ENCODE assay signal across 26 mouse cellular contexts in the genomic region with DNA sequence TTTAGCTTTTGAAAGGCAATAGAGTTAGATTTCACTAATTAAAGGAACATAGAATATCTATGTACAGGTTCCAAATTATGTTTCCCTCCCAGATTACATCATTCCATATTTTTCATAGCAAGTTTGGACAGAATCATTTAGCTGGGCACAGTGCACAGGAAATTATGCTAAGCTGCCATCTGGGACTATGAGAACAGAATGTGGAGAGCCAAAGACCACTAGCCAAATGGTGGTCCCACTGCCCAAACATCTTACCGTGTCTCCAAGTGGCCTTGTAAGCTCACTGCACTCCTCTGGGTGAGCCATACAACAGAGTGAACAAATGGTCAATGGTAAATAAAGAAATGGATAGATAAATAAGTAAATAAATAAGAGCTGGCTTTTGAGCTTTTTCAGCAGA.
DNase-seq lines count a peak whose midpoint lies in the region; ATAC-seq and TF ChIP-seq lines count a peak whose summit lies in the region.
"Had no signal": no experiment of that assay in that cellular context is flagged by ENCODE, and none has a peak within 500 bp of the region (broad histone marks: within the 10 kb centered on the region; RNA-seq: fewer than 3 reads in every experiment).

No protein-coding gene starts in this region.

- ATAC-seq in cerebellum, adult (ENCODE audit: insufficient number of reproducible peaks, low FRiP score, low TSS enrichment), result peak; percentile 31; the same call in 1 of the 2 replicates
- ATAC-seq in hindbrain, postnatal 0 days, result no peak
- no peak for ATAC-seq in hindbrain, embryonic 16.5 days
- ATAC-seq: activated CD4-positive, CD25-positive, alpha-beta regulatory T cell, adult 4 months; intestine, postnatal 0 days; liver, embryonic 12.5 days; liver, postnatal 0 days; lung, postnatal 0 days had no signal

- no peak for DNase-seq in cerebellum, postnatal 4 days (ENCODE audit: low spot score in 2 of 2)
- peak; percentile 12 for DNase-seq in hindbrain, postnatal 0 days (ENCODE audit: low spot score)
- DNase-seq in cerebellum, adult 18-20 months, result peak; percentile 4 to 10
- peak; percentile 72 to 73 for DNase-seq in cerebellum, postnatal 10 days
- no peak for DNase-seq in testis, postnatal 10 days (ENCODE audit: low spot score)
- DNase-seq in gastrocnemius, postnatal 36 days, result no peak
- DNase-seq: adrenal gland, adult 8-10 months; gastrocnemius, postnatal 10 days; kidney, adult 9 months; kidney, postnatal 10 days; liver, postnatal 0 days; lung, postnatal 4 days had no signal

- no peaks in the 10 kb centered on the region for H3K27me3 ChIP-seq in hindbrain, postnatal 0 days (ENCODE audit: insufficient read depth, low read length)
- no peaks in the 10 kb centered on the region for H3K27me3 ChIP-seq in hindbrain, embryonic 16.5 days (replicated peaks; ENCODE audit: control insufficient read depth, insufficient read depth, low read length)
- H3K27me3 ChIP-seq: CH12.LX; embryonic facial prominence, embryonic 13.5 days; heart, embryonic 15.5 days; hindbrain, embryonic 12.5 days; liver, embryonic 12.5 days; megakaryocyte, embryonic 14.5 days; midbrain, embryonic 12.5 days had no signal

- H3K36me3 ChIP-seq in hindbrain, postnatal 0 days (ENCODE audit: insufficient read depth, low read length), result no peaks in the 10 kb centered on the region
- no peaks in the 10 kb centered on the region for H3K36me3 ChIP-seq in hindbrain, embryonic 16.5 days (ENCODE audit: control insufficient read depth, insufficient read depth, low read length)
- H3K36me3 ChIP-seq: embryonic facial prominence, embryonic 13.5 days; heart, embryonic 10.5 days; heart, embryonic 15.5 days; hindbrain, embryonic 12.5 days; liver, embryonic 12.5 days; midbrain, embryonic 12.5 days had no signal

- no peak overlapping the region for H3K4me3 ChIP-seq in hindbrain, postnatal 0 days (ENCODE audit: low read length)
- H3K4me3 ChIP-seq in hindbrain, embryonic 16.5 days (ENCODE audit: low read length), result no peak overlapping the region
- H3K4me3 ChIP-seq: embryonic facial prominence, embryonic 13.5 days; heart, embryonic 10.5 days; heart, embryonic 15.5 days; hindbrain, embryonic 12.5 days; left cerebral cortex, adult 2 months; liver, embryonic 12.5 days; megakaryocyte, embryonic 14.5 days; midbrain, embryonic 12.5 days had no signal

- intact Hi-C loops in gastrocnemius, postnatal 36 days (cut with DNase I), result no loop called here

- no peak for TF ChIP-seq CTCF in hindbrain, postnatal 0 days (IDR thresholded peaks at IDR 0.05; ENCODE audit: low read depth)

- no peaks in the 10 kb centered on the region for H3K4me1 ChIP-seq in hindbrain, postnatal 0 days (ENCODE audit: insufficient read depth, low read length)
- H3K4me1 ChIP-seq in hindbrain, embryonic 16.5 days (ENCODE audit: control insufficient read depth, insufficient read depth, low read depth, low read length), result no peaks in the 10 kb centered on the region; the same call in 1 of the 2 replicates
- H3K4me1 ChIP-seq: heart, embryonic 10.5 days; heart, embryonic 15.5 days; hindbrain, embryonic 12.5 days; liver, embryonic 12.5 days; megakaryocyte, embryonic 14.5 days; midbrain, embryonic 12.5 days had no signal

- H3K9ac ChIP-seq in hindbrain, postnatal 0 days (replicated peaks; ENCODE audit: low read length), result no peak overlapping the region
- no peak overlapping the region for H3K9ac ChIP-seq in hindbrain, embryonic 16.5 days (ENCODE audit: low read depth, low read length)
- H3K9ac ChIP-seq: embryonic facial prominence, embryonic 13.5 days; heart, embryonic 15.5 days; hindbrain, embryonic 12.5 days; liver, embryonic 12.5 days; liver, postnatal 0 days; midbrain, embryonic 12.5 days had no signal

- H3K4me2 ChIP-seq in hindbrain, postnatal 0 days (ENCODE audit: low read depth, low read length), result no peak overlapping the region
- H3K4me2 ChIP-seq in hindbrain, embryonic 16.5 days (ENCODE audit: low read length), result no peak overlapping the region
- H3K4me2 ChIP-seq: embryonic facial prominence, embryonic 13.5 days; heart, embryonic 15.5 days; hindbrain, embryonic 12.5 days; liver, embryonic 12.5 days; midbrain, embryonic 12.5 days had no signal

- WGBS in hindbrain, postnatal 0 days, result 61% methylated on average over 1 of the region's 1 CpGs
- 67% methylated on average over 1 of the region's 1 CpGs for WGBS in hindbrain, embryonic 16.5 days

- H3K9me3 ChIP-seq in hindbrain, postnatal 0 days (ENCODE audit: low read length), result no peaks in the 10 kb centered on the region
- no peaks in the 10 kb centered on the region for H3K9me3 ChIP-seq in hindbrain, embryonic 16.5 days (ENCODE audit: control insufficient read depth, low read length)
- H3K9me3 ChIP-seq: embryonic facial prominence, embryonic 13.5 days; heart, embryonic 10.5 days; heart, embryonic 15.5 days; hindbrain, embryonic 12.5 days; liver, embryonic 12.5 days; megakaryocyte, embryonic 14.5 days; midbrain, embryonic 12.5 days had no signal

- no peak overlapping the region for H3K27ac ChIP-seq in hindbrain, postnatal 0 days
- no peak overlapping the region for H3K27ac ChIP-seq in hindbrain, embryonic 16.5 days (ENCODE audit: low read depth, low read length)
- H3K27ac ChIP-seq: embryonic facial prominence, embryonic 13.5 days; heart, embryonic 10.5 days; heart, embryonic 15.5 days; hindbrain, embryonic 12.5 days; left cerebral cortex, adult 2 months; liver, embryonic 12.5 days; midbrain, embryonic 12.5 days had no signal

Comparison
In these comparisons a context has a peak if more than half of its experiments do, and no peak if none do; other contexts are left out.
1. DNase-seq: peak in hindbrain, postnatal 0 days (single experiment), cerebellum, adult 18-20 months (2 of 2) and cerebellum, postnatal 10 days (2 of 2); none in cerebellum, postnatal 4 days (0 of 2), testis, postnatal 10 days (single experiment) and gastrocnemius, postnatal 36 days (0 of 2).